Mouse (Mus musculus) kidney, adult 8-10 months (tissue): ENCODE results near the gene Zxdc.

Experiments
- DNase-seq, 2 experiments: peaks; one replicate each; pipeline ENCODE4 v3.0.0; 2022

Zxdc gene

DNA sequence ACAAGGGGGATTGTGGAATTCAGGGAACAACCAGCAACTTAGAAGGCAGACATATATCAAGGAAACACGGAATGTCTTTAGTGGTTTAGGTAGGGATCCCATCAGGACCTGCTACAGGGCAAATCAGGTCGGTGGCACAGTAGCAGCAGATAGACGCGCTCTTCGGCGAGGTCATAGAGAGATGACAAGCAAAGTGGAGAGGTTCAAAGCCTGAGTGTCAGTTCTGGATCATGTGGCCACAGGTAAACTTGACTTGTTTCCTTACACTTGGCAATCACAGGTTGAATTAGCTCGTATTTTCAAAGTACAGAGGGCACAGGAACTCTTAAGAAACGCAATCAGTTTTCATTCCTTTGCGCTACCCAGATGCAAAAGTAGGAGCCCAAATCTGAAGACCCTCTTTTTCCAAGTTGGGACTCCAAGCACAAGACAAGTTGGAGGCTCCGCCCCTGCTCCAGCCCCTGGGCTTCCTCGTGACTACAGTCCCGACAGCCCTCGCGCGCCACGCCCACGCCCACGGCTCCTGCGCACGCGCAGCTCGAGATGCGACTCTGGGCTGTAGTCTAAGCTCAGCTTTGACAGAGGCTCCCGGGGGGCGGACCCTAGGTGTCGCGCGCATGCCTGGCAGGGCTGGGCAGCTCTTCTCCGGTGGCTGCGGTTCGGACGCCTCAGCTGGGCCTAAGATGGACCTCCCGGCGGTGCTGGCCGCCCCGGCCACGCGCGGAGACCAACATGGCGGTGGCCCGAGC is at the start of gene Zxdc:
Gene Zxdc, plus strand, starts transcription at position 517 of the 749 bp plus-strand sequence.
- peak; percentile 99 for DNase-seq

DNA sequence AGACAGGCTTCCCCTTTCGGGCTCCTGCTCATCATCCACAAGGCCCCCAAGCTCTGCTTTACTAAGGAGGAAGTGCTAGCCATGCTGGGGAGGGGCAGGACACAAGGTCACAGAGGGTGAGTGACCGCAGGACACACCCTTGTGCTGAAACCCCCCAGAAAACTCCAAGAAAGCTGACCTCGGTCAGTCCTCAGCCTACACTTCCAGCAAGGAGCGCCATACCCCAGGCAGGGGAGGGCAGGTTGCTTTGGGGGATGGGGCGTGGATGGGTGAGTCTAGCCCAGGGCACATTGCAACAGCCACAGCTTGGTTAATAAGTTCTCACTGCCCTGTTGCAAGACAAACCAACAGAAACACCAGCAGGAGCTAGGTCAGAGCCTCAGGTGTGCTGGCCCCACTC is 48.9 kb upstream of the Zxdc start:
- DNase-seq: peak; percentile 44 to 47

DNA sequence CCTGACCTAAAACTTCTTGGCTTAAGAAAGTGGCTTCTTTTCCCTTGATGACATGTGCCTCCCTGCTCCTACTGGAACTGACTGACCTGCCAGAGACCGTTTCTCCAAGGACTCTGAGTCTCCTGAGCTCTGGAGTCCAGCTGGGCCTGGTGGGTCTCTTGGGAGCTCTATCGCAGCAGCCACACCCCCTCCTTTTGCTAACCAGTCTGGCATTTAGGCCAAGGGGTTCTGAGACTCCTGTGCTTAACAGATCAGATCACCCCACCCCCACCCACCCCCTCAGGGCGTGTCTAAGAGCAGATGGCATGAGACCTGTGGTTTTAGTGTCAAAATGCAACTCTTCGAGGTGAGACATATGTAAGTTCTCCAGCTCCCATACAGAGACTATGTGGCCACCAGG is 47.5 kb upstream of the Zxdc start:
- DNase-seq: no peak

DNA sequence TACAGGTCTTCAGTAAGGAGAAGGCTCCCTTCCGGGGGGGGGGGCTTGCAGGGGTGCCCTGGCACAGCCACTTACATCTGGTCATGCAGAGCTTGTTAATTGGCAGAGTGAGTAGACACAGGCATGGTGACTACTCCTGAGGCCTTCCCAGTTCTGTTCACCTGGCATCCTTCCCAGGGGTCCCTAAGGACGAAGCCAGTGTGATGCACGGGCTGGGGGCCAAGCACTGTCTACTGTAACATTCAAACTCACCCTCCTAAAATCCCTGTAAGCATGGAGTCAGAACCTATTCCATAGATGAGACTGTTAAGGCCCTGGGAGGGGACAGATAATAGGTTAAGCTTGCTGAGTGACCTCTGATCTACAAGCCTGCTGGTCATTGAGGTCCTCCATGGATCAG is 45.3 kb upstream of the Zxdc start:
- no peak for DNase-seq

DNA sequence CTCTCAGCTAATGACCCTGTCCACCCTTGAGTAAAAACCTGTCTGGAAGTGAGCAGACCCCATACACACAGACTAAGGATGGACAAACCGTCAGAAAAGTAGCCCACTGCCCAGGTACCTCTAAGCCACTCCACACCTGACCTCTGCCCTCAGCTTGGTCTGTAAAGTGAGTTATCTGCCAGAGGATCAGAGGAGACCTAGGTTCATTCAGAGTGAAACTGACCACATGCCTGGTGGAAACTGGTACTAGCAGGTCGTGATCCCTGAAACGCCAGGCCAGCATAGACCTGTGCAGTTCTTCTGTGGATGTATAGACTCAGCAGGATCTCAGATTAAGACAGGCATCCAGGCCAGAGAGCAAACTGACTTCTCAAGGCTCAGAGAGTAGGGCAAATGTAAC is 44.8 kb upstream of the Zxdc start:
- DNase-seq: no peak

DNA sequence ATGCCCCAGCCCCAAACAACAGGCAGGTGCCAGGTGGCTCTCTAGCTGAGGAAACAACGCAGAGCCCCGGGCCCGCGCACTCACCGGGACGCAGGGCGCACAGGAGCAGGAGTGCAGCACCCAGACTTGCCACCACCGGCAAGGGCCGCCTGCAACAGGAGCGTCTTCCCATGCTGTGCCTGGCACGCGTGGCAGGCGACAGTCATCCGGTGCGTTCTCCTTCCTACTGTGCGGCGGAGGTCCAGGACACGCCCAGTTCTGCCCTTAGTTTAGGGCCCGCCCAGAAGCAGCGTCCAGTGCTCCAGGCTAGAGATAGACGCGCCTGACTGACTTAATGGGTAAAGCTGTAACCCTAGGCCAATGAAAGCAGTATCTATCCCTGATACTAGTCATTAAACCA is 44.3 kb upstream of the Zxdc start, which contains the start of gene Chst13:
Gene Chst13, minus strand, starts transcription at position 195 of the 400 bp plus-strand sequence.
- DNase-seq: peak in 1 of 2 experiments; percentile 22

DNA sequence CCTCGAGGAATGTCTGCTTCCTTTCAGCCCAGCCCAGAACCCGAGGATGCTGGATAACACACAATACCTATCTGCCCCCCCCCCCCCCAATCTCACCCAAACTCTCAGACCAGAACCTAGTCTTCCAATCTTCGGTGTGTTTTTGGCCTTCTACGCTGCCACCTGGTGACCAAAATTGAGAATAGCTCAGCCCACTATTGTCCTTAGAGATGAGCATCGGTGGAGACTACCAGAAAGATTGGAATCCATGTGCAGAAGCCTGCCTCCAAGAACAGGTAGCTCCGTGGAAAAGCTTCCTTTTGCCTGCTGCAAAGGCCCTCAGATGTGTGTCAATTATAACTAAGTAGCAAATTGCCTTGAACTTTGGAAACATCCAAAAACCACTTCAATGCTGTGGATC is 41.6 kb upstream of the Zxdc start:
- DNase-seq: peak in 1 of 2 experiments; percentile 32

DNA sequence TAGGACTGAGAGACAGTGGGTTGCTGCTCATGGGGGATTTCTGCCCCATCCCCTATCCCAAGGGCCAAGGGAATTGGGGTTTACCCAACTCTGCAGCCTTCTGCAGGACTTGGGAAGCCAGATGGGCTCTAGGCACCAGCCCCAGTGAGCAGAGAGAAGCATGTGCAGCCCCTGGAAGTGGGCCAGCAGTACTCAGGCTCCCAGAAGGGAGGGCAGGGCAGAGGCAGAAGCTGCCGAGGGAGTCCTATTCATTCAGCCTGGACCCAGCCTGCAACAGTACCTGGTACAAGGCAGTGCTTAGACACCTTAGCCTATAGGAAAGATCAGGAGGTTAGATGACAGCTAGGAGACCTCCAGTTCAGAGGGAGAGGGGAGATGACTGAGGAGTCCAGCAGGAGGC is 39.3 kb upstream of the Zxdc start:
- no peak for DNase-seq

DNA sequence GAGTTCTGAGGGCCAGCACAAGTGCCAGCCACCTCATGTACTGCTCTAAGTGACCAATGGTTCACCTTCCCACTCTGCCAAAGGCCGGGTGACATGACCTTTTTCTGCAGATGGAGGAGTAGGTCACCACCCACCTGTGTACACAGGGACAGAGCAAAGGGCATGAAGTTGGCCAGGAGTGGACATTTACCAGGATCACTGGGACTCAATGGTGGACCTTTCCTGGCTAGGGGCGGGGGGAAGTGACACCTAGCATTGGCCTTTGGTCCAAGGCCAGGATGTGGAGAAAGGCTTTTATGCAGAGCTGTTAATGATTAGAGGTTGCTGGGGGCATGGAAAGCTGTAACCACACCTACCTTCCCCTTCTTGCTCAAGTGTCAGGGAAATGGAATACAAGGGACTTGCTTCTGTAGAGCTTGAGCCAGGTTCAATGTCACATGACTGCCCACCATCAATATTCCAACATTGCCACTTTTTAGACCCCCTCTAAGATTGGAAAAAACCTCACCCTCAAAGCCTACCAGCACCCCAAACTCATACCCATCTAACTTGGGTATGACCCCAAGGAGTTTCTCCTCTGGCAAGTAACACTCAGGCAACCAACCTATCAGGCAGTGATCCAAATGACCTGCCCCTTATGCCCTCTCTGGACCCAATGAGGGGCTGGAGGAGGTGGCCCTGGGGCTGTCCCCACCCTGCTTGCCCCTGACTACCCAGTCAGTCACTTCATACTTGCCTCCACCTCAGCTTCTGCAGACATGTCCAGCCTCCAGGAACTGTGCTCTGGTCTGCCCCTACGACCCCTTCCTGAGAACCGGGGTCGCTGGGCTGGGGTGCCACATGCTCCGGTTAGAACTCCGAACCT is 36.5 kb upstream of the Zxdc start, which contains the start of gene Uroc1:
Gene Uroc1, plus strand, starts transcription at position 724 of the 865 bp plus-strand sequence.
- peak; percentile 61 to 72 for DNase-seq

DNA sequence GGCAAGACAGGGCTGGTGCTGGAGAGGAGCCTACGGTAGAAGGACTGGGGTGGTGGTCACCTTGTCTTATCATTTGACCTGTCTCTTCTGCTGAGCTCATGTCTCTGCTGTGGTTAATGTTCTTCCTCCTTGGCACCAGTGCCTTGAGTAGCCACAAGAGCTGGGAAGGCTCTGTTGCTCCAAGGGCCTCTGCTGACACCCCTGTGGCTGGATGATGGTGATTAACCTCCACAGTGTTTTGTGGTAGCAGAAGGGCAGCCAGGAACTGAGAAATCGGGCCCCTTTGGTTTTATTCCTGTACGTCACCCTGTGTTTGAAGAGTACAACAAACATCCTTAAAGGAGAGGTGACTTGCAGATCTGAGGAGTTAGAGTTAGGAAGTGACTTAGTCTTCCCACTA is 35.0 kb upstream of the Zxdc start:
- DNase-seq: no peak

DNA sequence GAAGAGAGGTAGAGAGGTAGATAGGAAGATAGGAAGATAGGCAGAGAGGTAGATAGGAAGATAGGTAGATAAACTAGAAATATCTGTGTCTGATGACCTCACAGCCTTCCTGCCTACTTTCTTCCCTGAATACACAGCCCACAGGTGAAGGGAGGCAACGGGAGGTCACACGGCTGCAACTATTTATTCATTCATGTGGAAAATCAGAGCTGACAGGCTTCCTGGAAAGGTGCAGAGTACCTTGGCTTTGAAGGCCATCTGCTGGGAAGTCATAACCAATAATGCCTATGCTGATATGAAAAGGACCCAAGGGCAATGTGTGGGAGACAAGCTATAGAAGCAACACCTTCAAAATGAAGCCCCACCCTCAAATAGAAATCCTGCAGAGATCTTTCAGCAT is 26.9 kb upstream of the Zxdc start:
- no peak for DNase-seq

DNA sequence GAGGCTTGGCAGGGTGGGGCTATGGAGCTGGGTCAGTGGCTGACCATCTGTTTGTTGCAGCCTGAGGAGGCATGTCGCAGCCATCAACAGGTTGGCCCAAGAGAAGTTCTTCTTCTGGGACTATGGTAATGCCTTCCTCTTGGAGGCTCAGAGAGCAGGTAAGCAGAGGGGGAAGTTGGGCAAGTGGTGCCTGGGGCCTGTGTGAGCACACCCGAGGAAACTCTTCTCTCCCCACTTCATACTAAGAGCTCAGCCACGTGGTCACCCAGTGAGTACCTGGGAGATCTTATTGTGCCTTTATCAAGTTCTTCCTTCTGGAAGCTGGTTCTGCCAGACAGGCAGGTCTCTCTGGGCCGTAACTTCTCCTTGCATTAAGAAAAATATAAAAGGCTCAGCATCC is 22.1 kb upstream of the Zxdc start:
- no peak for DNase-seq

DNA sequence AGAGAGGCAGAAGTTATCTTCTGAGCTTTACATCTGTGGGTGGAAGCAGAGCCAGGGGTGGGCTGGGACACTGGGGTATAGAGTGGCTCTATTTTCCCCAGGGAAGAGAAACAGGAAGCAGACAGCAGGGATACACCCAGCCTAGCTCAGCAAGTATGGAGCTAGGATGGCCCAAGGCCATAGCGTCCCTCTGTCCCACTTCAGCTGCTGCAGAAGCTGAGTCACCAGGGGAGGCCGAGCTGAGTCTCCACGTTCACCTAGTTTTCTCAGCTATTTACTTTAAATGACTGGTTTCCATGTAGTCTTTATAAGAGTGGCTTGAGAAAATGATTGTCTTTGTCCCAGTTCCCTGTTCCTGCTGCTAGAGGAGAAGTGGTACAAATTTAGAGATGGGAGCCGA is 20.8 kb upstream of the Zxdc start:
- no peak for DNase-seq

DNA sequence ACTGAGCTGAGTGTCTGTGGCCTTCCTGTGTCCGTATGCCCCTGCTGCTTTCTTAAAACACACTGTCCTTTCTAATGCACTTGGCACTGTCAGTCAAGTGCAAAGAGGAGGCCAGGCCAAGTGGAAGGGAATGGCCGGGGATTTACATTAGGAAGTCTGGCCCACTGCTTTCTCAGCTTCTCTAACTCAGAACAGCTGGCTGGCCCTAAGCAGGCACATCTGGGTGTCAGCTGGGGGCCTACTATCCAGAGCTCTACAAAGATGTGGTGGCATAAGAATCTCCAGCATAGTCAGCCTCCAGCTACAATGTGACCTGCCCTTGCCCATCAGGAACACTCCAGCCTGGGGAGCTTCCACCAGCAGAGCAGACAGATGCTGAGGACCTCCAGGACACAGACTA is 19.3 kb upstream of the Zxdc start:
- no peak for DNase-seq

DNA sequence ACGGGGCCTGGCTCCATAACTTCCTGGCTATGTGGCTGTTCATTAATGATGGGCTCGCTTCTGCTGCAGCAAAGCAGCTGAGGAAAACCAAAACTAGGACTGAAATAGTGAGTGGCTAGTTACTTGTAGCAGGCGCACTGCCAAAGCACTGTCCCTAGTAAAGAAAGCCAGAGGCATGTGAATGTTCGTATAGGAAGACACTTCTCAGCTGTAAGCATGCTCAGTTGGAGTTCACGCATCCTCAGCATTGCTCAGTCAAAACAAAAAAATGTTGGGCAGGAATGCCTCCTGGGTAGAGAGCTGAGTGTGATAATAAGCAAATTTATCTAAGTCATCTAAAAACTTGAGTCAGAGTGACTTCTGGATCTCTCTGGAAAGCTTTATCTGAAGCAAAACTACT is 11.2 kb upstream of the Zxdc start:
- no peak for DNase-seq

DNA sequence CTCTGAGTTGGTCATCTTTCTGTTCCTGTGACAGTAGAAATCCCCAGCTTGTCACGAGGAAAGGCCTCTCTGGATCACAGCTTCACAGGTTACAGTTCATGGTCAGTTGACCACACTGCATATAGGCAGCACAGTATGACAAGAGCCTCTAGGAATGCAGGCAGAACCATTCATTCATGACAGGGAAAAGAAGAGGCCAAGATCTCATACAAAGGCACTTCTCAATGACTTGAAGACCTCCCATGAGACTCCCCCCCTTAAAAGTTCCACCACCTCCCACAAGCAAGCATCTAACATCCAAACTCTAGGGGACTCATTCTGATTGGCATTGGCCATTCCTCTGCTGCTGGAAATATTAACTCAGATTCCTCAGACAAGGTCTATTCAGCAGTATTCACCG is 9.8 kb upstream of the Zxdc start:
- no peak for DNase-seq

DNA sequence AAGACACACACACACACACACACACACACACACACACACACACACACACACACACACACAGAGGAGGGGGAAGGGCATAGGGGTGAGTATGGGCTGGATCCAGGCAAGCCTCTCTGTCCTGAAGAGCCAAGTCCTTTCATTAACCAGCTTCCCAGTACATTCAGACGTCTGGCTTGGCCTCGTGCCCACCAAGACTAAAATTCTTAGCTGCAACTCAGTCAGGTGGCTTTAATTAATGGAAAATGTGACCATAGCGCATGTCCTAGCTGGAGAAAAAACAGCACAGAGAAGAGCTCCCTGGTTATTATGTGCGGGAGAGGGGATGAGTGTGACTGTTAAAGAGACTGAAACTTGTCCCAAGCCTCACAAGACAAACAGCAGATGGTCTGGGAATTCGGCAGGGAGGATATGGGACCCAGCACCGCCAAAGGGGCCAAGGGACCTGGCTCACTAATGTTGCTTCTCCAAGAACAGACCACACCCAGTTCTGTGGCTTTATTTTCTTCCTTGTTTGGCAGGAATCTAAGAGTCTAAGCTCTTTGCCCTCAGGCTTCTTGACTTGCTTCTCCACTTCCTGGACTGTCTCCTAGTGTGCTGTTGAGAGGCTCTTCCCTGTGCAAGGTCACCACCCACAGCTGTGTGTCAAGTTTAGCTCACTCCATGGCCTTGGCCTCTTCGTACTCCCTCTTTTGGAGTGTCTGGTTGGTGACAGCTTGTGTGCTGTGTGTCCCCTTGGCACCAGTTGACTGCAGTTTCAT is 9.1 kb upstream of the Zxdc start:
- DNase-seq: peak; percentile 62 to 71

DNA sequence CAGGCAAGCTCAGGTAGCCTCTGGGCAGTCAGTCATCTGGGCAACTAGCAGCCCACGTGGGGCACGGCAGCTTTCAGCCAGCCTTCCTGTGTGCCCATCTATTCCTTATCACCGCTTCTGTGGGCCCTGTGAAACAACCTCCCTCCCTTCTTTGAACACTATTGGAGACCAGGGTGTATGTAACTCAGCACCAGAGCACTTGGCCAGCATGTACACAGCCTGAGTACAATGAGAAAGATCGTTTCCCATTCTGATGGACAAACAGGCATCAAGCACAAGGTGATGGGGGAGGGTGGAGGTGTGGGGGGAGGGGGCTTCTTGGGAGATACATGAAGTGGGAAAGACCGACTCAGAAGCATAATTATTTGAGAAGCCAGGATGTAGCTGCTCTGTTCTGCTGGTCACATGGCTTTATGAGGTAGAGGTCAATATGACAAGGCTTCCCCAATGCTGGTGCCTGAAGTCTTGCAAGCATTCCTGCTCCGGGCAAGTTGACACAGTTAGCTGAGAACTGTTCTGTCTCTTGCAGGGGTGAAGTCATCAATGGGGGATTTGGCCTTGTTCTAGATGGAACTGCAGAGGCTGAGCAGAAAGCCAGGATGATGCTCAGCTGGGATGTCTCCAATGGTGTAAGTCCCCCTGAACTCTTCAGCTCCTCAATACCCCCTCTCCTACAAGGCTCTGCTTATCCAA is 8.2 kb upstream of the Zxdc start:
- DNase-seq: no peak

DNA sequence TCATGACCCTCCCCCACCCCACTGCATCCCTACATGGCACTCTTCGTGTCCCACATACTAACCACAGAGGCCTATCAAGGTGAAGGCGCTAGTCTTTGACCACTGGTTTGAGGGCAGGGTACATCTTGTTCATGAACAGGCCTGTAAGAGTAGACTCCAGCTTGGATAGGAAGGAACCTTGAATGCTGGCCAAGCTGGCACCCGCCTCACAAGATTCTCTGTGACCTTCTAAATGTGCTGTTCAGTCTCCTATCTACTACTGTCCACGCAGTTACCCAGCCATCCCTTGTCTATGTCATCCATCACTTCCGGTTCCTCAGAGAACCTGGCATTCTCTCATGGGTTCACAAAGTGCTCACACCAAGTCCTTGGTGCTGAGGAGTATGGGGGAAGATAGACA is 6.0 kb upstream of the Zxdc start:
- no peak for DNase-seq

DNA sequence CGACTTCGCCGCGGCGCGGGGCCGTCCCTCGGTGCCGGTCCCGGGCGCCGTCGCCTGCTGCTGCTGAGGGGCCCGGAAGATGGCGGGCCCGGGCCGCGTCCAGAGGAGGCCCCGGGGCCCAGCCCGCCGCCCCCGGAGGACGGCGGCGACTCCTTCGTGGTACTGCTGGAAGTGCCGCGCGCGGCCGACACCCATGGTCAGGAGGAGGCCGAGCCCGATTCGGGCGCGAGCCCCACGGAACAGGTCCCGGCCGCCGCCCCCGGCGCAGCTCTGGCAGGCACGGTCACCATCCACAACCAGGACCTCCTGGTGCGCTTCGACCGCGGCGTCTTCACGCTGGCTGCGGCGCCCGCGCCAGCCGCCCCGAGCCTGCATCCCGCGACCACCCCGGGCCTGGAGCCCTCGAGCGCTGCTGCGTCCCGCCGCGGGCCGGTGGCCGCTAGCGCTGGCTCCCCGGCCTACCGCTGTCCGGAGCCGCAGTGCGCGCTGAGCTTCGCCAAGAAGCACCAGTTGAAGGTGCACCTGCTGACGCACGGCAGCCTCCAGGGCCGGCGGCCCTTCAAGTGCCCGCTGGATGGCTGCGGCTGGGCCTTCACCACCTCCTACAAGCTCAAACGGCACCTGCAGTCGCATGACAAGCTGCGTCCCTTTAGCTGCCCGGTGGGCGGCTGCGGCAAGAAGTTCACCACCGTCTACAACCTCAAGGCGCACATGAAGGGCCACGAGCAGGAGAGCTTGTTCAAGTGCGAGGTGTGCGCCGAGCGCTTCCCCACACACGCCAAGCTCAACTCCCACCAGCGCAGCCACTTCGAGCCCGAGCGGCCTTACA is 647 bp downstream of the Zxdc start:
- peak; percentile 12 to 35 for DNase-seq

DNA sequence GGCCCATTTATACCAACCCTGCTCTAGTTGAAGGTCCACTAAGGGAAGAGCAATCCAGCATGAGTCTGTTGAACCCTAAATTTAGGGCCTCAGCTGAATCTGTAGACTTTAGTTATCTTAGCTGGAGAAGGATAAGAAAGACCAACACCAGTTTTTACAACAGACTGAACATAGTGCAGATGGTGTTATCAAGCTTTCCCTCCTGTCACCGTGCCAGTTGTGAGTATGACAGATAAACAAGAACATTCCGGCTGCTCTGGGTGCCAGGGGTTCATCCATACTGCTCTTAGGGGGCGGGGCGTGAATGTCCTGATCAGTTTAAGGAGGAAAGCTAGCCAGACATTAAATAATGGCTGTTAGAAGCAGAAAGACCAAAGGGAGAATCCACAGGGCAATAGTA is 5.4 kb downstream of the Zxdc start:
- DNase-seq: no peak

DNA sequence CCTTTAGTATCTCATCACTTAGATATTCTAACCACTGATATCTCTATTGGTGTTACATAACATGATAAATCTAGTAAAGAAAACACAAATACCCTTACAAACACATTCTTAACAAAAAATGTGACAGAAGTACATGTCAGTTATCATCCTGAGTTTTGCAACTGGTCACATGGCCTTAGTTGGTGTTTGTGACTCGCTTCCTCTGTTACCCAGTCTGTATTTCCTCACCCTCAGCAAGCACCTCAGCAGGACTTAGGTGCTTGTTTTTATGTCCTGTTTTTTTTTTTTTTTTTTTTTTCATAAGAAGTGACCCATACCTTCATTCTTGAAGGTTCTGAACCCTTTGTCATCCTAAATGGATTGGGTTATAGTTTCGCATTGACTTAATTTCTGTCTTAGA is 8.4 kb downstream of the Zxdc start:
- no peak for DNase-seq
